Mouse (Mus musculus): ENCODE results near the gene Pgghg. TPM values are rescaled to one million over a fixed set of nuclear protein-coding genes. Genes with fewer than 3 reads are reported as not detected.
A peak's percentile ranks its signal among the peaks of the same experiment; 100 is the strongest.

The Pgghg gene
- 18.3 TPM for polyA plus RNA-seq (2021)

DNA sequence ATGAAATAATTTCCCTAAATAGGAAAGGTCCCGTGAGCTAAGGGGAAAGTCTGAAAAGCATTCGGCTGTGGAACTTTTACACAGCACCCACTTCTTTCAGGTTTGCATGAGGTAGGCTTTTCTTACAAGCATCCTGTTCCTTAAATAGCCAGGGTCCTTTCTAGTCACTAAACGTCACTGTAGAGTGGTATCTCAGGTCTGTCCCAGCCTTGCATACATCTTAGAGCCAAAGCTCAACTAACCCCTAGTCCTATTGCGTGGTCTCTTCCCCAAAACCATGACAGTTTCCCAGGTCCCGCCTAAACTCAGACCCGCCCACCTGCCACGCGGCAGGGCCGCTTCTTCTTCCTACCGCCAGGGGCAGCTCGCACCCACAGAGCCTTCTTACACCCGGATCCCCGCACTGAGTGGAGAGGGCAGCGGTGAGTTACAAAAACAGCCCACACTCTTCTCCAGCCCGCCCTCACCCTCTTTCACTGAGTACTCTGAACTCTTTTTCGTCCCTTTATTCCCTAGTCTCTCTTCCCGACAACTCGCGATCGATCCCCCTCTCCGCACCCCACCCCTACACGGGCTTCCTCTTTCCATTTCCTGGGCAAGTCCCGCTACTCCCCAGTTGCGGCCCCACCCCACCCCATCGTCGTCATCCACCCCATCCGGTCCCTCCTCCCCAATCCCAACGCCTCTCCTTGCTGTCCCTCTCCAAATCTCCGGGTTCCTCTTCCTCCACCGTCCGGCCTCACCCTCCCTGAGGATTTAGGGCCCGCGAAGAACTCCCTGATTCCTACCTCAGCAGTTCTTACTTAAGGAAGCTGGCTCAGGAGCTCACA, at the start of gene Pgghg:
Pgghg (plus strand) TSS at position 170 of the 830 bp plus-strand sequence.
- peaks cover 1% of the 10 kb centered on the region for H3K27me3 ChIP-seq
- ChIA-PET CTCF (interaction anchor here (0.7 to 2.9 kb wide), 9 partner anchors 11 to 107 kb away, joined by 3 to 16 read pairs (median 3); no protein-coding TSS in a partner anchor), POLR2A (interaction anchor here (0.6 to 0.9 kb wide), 3 partner anchors 24 to 91 kb away, joined by 3 to 7 read pairs (median 3); no protein-coding TSS in a partner anchor)
- peak; percentile 39 for DNase-seq (ENCODE audit: low read depth, low spot score)
- TF ChIP-seq CTCF (IDR thresholded peaks at IDR 0.05), result no peak
- in situ Hi-C loops (cut with MboI; ENCODE audit: low pct_unique_long_range_greater_than_20kb), result no loop called here
- ATAC-seq, result peak; percentile 83

- ATAC-seq, result no peak
- in situ Hi-C loops (cut with MboI; ENCODE audit: low pct_unique_long_range_greater_than_20kb), result no loop called here
- ChIA-PET POLR2A (interaction anchor here (0.6 kb wide), 1 partner anchor 13 kb away, joined by 3 read pairs; the partner anchor contains the start of gene Psmd13), CTCF (interaction anchor here (0.6 to 1.6 kb wide), 2 partner anchors 9 to 291 kb away, joined by 3 read pairs; no protein-coding TSS in a partner anchor)
- DNase-seq (ENCODE audit: low read depth, low spot score), result no peak
- no peaks in the 10 kb centered on the region for H3K27me3 ChIP-seq
- no peak for TF ChIP-seq CTCF (IDR thresholded peaks at IDR 0.05)
Observed at GRCm38 (mm10) chr7:140894031-140894430, 47.2 kb upstream of the Pgghg start.

GRCm38 (mm10) chr7:140894611-140895010, 46.6 kb upstream of the Pgghg start:
- CTCF ChIA-PET, result interaction anchor here (1.6 kb wide), 1 partner anchor 9 kb away, joined by 3 read pairs; no protein-coding TSS in a partner anchor
- no peaks in the 10 kb centered on the region for H3K27me3 ChIP-seq
- no peak for TF ChIP-seq CTCF (IDR thresholded peaks at IDR 0.05)
- no peak for DNase-seq (ENCODE audit: low read depth, low spot score)
- POLR2A ChIA-PET, result interaction anchor here (0.6 kb wide), 1 partner anchor 13 kb away, joined by 3 read pairs; the partner anchor contains the start of gene Psmd13
- in situ Hi-C loops (cut with MboI; ENCODE audit: low pct_unique_long_range_greater_than_20kb), result no loop called here
- ATAC-seq, result no peak

GRCm38 (mm10) chr7:140897863-140898262, 43.3 kb upstream of the Pgghg start:
- no peaks in the 10 kb centered on the region for H3K27me3 ChIP-seq
- in situ Hi-C loops (cut with MboI; ENCODE audit: low pct_unique_long_range_greater_than_20kb), result no loop called here
- ATAC-seq (no peak), DNase-seq (ENCODE audit: low read depth, low spot score) (no peak)
- POLR2A ChIA-PET, result no interaction called here
- no peak for TF ChIP-seq CTCF (IDR thresholded peaks at IDR 0.05)
- CTCF ChIA-PET, result no interaction called here

DNA sequence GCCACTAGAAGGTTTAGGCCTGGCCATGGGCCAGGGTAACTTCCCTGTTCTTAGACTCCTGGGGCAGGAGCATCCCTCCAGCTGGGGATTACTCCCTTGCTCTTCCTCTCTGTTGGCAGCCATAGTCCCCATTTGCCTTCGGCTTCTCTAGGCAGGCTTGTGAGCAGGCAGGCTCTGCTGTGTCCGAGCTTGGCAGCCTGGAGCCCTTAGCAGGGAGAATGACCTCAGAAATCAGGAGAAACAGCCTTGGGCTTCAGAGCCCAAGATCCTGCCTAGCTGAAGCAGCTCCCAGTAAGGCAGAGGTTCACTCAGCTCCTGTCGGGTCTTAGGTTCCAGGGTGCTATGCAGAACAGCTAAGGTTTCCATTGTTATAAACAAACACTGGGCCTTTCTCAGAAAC, 42.1 kb upstream of the Pgghg start:
- DNase-seq (ENCODE audit: low read depth, low spot score) (no peak), ATAC-seq (no peak)
- in situ Hi-C loops (cut with MboI; ENCODE audit: low pct_unique_long_range_greater_than_20kb), result no loop called here
- POLR2A ChIA-PET, result no interaction called here
- CTCF ChIA-PET, result interaction anchor here (1.0 to 1.7 kb wide), 2 partner anchors 8 to 9 kb away, joined by 3 to 5 read pairs; no protein-coding TSS in a partner anchor
- TF ChIP-seq CTCF (IDR thresholded peaks at IDR 0.05), result no peak
- H3K27me3 ChIP-seq, result no peaks in the 10 kb centered on the region

DNA sequence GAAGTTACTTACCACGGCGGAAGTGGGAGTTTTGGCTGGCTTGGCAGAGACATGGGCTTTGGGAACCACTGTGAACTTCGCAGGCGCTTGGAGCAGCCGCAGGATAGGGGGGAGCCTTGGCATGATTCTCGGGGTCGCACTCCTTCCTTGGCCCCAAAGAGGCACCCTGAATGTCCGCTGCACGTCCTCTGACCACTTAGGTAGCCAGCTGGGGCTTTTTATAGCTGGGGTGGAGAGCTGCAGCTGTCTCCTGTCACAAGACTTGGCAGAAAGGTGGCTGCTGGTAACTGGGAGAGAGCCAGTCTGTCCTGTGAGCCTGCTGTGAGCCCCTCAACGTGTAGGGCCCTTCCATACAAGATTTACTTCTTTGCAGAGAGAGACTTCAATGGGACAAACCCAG, 41.0 kb upstream of the Pgghg start, which contains the start of gene Cox8b:
Cox8b (minus strand) TSS at position 227 of the 400 bp plus-strand sequence.
- in situ Hi-C loops (cut with MboI; ENCODE audit: low pct_unique_long_range_greater_than_20kb), result loop anchor here (5.0 kb wide), 1 partner anchor 58 kb away; no protein-coding TSS in a partner anchor
- ChIA-PET CTCF (no interaction called here), POLR2A (no interaction called here)
- DNase-seq (ENCODE audit: low read depth, low spot score) (no peak), ATAC-seq (no peak)
- H3K27me3 ChIP-seq, result no peaks in the 10 kb centered on the region
- no peak for TF ChIP-seq CTCF (IDR thresholded peaks at IDR 0.05)

DNA sequence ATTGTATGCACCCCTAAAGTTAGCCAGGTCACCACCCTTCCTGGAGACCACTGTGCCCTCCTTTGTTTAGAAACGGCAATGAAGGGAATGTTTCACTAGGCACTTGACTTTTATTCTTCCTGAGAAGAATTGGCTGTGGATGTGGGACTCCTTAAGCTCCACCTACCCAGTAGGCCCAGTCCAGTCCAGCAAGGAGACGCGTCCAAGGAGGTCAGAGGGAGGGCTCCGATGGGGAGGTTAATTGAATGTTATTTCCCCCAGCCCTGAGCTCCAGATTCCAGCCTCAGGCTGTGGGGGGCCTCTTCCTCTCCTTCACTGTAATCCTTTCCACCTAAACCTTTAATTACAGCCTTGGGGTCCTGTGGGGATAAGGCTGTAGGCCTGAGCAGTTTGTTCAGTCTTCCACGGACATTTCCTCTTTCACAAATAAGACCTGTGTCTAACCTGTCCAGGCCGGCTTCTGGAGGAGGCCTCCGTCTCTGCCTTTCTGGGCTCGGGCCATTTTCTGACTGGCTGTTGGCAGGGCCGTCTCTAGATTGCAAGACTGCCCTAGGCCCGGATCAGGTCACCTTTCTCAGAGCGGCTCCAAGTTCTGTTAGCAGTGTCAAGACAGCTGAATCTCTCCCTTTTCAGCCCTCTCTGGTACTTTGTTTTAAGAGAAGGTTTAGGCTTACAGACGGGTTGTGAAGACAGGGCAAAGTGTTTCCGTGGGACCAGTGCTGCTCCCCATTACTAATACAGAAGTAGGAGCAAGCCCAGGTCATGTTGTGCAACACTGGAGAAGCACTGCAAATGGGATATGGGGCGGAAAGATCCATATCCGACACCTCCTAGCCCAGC, 38.9 kb upstream of the Pgghg start:
- no peak for DNase-seq (ENCODE audit: low read depth, low spot score)
- ChIA-PET POLR2A (no interaction called here), CTCF (interaction anchor here (0.7 to 2.1 kb wide), 11 partner anchors 8 to 61 kb away, joined by 3 to 13 read pairs (median 5); partner anchors contain the start of genes Bet1l, Odf3, Pgghg and Psmd13)
- no peak for ATAC-seq
- in situ Hi-C loops (cut with MboI; ENCODE audit: low pct_unique_long_range_greater_than_20kb), result loop anchor here (5.0 kb wide), 1 partner anchor 60 kb away; no protein-coding TSS in a partner anchor
- no peaks in the 10 kb centered on the region for H3K27me3 ChIP-seq
- no peak for TF ChIP-seq CTCF (IDR thresholded peaks at IDR 0.05)

DNA sequence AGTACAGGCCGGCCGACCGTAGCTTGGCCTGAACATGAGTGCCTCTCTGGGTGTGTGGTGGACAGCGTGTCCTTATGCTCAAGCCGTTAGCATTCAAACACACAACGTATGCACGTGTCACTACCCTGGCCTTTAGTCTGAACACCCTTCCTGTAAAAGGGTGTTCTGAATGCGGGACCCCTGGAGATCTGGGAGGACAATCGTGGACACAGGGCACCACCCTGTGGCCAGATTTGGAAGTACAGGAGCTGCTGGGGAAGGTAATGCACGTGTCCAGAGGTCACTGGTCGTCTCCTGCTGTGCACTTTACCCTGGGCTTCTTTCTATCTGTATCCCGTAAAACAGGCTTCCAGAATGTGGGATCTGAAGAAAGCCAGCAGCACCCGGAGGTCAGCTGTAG, 38.0 kb upstream of the Pgghg start:
- POLR2A ChIA-PET, result interaction anchor here (0.6 to 0.7 kb wide), 2 partner anchors 38 to 49 kb away, joined by 3 to 4 read pairs; no protein-coding TSS in a partner anchor
- DNase-seq (ENCODE audit: low read depth, low spot score) (no peak), ATAC-seq (peak; percentile 48)
- TF ChIP-seq CTCF (IDR thresholded peaks at IDR 0.05), result peak; percentile 93
- in situ Hi-C loops (cut with MboI; ENCODE audit: low pct_unique_long_range_greater_than_20kb), result loop anchor here (5.0 kb wide), 1 partner anchor 61 kb away; no protein-coding TSS in a partner anchor
- no peaks in the 10 kb centered on the region for H3K27me3 ChIP-seq
- CTCF ChIA-PET, result interaction anchor here (0.7 to 2.1 kb wide), 14 partner anchors 9 to 62 kb away, joined by 3 to 13 read pairs (median 4); partner anchors contain the start of genes Bet1l, Odf3, Pgghg and Psmd13

DNA sequence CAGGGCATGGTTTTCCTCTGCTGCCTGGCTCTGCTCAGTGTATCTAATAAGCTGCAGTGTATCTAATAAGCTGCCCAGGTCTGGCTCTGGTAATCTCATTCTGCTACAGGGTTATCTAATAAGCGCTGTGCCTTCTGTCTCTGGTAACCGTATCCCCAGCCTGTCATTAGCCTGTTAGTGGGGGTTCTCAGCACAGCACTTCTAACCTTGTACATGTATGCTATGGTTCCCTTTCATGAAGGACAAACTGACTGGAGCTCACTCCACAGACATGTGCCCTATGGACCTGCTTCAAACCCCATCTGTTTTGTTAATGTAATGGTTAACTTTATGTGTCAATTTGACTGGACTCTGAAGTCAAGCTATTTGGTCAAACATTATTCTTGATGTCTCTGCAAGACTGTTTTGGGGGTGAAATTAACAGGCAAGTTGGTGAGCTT, 35.5 kb upstream of the Pgghg start:
- in situ Hi-C loops (cut with MboI; ENCODE audit: low pct_unique_long_range_greater_than_20kb), result no loop called here
- DNase-seq (ENCODE audit: low read depth, low spot score), result no peak
- ChIA-PET CTCF (interaction anchor here (0.8 kb wide), 1 partner anchor 69 kb away, joined by 3 read pairs; no protein-coding TSS in a partner anchor), POLR2A (interaction anchor here (0.6 kb wide), 1 partner anchor 11 kb away, joined by 3 read pairs; no protein-coding TSS in a partner anchor)
- TF ChIP-seq CTCF (IDR thresholded peaks at IDR 0.05), result no peak
- H3K27me3 ChIP-seq, result no peaks in the 10 kb centered on the region
- ATAC-seq, result no peak

- ATAC-seq (no peak), DNase-seq (ENCODE audit: low read depth, low spot score) (no peak)
- TF ChIP-seq CTCF (IDR thresholded peaks at IDR 0.05), result no peak
- in situ Hi-C loops (cut with MboI; ENCODE audit: low pct_unique_long_range_greater_than_20kb), result no loop called here
- ChIA-PET CTCF (interaction anchor here (1.1 to 2.0 kb wide), 4 partner anchors 8 to 62 kb away, joined by 3 to 7 read pairs (median 5); partner anchors contain the start of gene Scgb1c1), POLR2A (no interaction called here)
- no peaks in the 10 kb centered on the region for H3K27me3 ChIP-seq
Observed at GRCm38 (mm10) chr7:140907131-140907530, 34.1 kb upstream of the Pgghg start.
